Mouse (Mus musculus) kidney, adult 8-10 months (tissue): ENCODE measurements around the gene Mark2.
"Not testable (repeated sequence)": the region's sequence is repeated elsewhere in the genome, so short reads cannot be mapped to it uniquely, and the experiment has no call there.

Experiments
- DNase-seq, 2 experiments: peaks; one replicate each; pipeline ENCODE4 v3.0.0; 2022

The Mark2 gene

DNA sequence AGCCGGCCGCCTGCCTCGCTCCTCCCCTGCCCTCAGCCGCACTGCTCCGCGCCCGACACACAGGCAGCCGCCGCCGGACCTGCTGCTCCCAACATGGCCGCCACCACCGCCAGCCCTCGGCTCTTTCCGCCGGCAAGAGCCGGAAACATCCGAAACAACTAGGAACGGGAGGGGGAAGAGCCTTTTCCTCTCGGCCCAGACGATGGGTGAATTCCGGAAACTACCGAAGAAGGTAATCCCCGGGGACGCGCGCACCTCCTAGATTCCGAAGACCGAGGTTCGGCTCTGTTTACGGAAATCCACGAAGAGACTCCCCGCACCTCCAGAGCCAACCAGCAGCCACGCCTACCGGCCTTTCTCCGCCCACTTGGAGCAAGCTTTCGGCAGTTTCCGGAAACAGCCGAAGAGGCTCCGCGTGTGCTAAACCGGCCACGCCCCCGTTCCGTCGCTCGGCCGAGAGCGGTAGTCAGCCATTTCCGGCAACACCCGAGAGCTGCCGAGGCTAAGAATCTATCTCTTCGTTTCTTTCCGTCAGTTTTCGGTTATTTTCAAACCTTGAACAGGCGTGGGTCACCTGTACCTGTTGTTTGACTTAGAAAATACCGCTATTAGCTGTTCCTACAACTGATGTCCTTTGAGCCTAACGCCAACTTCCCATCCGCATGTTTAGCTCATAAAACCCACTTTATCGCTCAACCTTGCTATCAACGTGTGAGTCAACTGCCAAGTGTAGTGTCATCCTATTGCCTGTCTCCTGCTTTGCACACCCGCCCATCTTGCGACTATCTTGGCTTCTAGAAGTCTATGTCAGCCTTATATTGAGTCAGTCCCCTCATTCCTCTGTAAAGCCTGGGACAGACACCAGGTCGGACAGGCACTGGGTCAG is at the start of gene Mark2:
Gene Mark2 (minus strand): TSS at position 349 of the 886 bp plus-strand sequence.
- peak; percentile 99 to 100 for DNase-seq

DNA sequence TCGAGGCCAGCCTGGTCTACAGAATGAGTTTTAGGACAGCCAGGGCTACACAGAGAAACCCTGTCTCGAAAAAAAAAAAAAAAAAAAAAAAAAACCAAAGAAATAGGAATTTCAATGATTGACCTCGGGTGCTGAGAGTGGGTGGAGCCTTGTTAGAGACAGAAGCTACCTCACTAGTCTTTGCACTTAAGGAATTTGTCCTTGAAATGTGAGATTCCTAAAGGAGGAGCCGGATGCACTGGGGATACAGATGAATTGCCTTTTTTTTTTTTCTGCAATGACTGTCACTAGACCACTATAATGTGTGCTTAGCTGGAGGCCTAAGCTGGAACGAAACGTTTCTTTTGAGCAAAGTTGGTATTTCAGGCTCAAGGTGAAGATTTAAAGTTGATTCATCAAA is 46.8 kb upstream of the Mark2 start:
- DNase-seq, result no peak

GRCm38 (mm10) chr19:7386042-7386441 is 44.4 kb upstream of the Mark2 start:
- DNase-seq, result no peak

- peak; percentile 97 to 99 for DNase-seq
Measured at GRCm38 (mm10) chr19:7382903-7383865, 41.5 kb upstream of the Mark2 start, which contains the start of gene Spindoc. TSS of gene Spindoc (minus strand) at chr19:7382994.

DNA sequence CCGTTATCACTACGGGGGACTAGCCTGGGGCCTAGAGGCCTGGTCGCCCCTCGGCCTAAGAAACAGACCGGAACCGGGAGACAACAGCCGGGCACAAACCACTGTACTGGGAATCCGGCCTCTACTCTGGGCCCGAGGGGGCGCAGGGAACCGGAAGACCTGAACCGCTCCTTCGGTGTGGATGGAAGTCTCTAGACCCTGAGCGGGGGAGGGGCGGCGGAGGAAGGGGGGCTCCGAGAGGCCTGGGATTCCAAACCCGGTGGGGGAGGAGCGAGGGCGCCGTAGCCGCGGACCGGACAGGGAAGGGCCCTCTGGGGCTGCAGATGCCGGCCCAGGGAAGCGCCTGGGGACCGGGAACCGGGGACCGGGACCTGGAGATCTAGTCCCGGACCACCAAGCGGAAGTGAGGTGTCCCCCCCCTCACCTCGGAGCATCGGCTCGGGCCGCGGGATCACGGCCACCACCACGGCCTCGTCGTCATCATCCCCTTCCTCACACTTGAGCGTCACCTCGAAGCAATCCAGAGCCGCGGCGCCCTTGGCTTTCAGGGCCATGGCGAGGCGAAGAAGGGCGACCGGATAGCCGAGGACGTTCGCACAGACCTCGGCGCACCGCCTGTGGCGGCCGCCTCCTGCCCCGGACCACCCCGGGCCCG is 40.7 kb upstream of the Mark2 start:
- peak; percentile 38 to 50 for DNase-seq

DNA sequence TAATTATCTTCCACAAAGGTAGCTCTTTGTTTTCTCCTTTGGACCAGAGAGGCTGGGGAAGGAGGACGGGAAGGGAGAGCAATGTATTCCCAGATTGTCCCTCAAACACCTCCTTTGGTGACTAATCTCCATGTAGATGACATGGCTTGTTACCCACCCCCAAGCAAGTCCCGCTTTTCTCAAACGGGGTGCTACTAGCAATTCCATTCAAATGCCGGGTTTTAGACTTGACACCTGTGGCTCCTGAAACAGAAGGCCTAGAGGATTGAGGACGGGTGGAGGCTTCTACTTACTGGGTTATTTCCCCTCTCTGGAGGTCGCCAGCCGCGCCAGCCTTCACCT is 40.2 kb upstream of the Mark2 start:
- DNase-seq, result no peak

GRCm38 (mm10) chr19:7377639-7378038 is 36.0 kb upstream of the Mark2 start:
- no peak for DNase-seq

DNA sequence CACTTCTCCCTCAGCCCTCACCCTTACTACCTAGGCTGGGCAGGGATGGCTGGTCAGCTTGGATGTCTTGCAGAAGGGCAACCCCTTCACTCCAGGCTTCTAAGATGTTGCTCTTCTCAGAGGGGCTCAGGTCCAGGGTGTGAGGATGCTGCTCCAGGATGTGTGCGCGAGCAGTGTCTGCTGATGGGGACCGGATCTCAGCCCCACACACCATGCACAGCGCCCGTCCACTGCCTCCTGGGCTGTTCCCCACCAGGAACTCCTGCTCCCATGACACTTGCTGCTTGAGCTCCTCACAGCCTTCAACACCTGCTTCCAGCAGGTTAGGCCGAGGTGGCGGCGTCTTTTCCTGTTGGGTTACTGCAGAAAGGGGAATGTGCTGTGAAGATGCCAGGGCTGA is 32.8 kb upstream of the Mark2 start:
- DNase-seq, result no peak

GRCm38 (mm10) chr19:7369469-7369868 is 27.8 kb upstream of the Mark2 start:
- DNase-seq, result not testable (repeated sequence)

DNA sequence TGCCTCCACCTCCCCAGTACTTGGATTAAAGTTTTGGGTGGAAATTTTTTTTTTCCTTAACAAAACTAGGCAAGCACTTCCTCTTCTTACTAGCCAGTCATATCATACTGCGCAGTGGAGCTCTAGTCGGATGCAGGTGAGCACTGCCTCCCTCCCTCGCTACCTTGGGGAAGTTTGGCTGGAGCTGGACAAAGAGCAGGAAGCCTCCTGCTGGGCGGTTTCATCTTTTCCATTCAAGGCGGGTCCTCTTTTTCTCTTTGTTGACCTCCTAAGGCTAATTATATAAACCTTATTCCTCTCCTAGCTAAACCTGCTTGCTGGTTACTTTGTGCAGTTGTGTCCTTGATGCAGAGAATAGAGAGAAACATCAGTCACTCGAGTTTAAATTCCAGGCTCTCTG is 12.0 kb upstream of the Mark2 start:
- DNase-seq, result no peak

GRCm38 (mm10) chr19:7352809-7353495 is 11.3 kb upstream of the Mark2 start:
- no peak for DNase-seq

- no peak for DNase-seq
Measured at GRCm38 (mm10) chr19:7349993-7350392, 8.3 kb upstream of the Mark2 start.

GRCm38 (mm10) chr19:7345235-7345755 is 3.6 kb upstream of the Mark2 start:
- peak; percentile 49 to 50 for DNase-seq

GRCm38 (mm10) chr19:7342646-7343045 is 986 bp upstream of the Mark2 start:
- DNase-seq, result no peak

- DNase-seq, result peak in 1 of 2 experiments; percentile 38
Measured at GRCm38 (mm10) chr19:7340780-7341475, 732 bp downstream of the Mark2 start.

DNA sequence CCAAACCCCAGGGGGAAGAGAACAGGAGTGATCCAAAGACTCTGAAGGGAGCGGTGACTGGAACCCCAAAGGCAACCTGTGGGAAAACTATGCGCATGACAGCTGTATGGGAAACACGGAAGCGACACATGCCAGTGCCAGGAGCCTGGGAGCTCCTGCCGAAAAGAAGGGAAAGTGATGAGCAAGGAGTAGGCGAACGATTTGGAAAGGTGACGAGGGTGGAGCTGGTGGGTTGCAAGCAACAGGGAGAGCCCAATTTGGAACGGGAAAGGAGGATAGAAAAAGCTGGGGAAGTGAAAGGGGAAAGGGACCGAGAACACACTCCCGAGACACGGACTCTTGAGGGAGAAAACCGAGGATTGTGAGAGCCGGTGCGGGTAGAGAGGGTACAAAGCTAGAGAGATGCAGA is 1.3 kb downstream of the Mark2 start:
- DNase-seq, result no peak

- DNase-seq, result no peak
Measured at GRCm38 (mm10) chr19:7339867-7340266, 1.8 kb downstream of the Mark2 start.

DNA sequence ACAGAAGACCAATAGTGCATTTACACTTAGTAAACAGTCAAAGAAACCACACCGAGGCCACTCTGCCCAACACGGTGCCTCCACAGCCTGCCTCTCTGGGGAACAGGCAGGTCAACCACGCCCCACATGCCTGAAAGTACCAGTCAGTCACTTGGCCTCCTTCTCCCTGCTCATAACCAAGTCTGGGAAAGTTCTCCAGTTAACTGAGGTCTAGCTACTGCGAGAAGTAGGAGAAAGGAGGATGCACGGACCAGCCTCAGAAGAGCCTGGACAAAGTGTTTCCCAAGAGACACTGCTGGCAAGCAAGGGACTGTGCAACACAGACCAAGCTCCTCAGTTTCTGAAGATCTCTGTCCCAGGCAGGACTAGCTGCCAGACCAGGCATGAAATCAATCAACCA is 2.6 kb downstream of the Mark2 start:
- peak; percentile 50 to 59 for DNase-seq

GRCm38 (mm10) chr19:7337781-7338342 is 3.8 kb downstream of the Mark2 start:
- no peak for DNase-seq

DNA sequence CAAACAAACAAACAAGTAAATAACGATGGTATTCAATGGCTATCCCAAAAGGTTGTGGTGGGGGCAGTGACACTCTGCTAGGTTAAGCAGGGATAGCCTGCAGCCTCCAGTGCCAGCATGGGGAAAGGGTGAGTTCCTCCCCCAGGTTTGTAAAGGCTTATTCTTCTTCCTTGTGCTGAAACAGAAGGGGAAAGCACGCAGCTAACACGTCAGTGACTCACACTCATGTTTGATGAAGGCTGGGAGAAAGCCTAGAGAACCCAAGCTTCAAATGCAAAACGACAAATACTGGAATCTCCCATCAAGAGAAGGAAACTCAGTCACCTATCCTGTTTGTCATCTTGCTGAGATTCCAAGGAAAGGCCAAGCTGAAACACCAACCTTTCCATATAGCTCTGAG is 6.0 kb downstream of the Mark2 start:
- no peak for DNase-seq

- peak; percentile 53 to 79 for DNase-seq
Measured at GRCm38 (mm10) chr19:7334049-7334448, 7.6 kb downstream of the Mark2 start.
